Mouse (Mus musculus): ENCODE data around the gene Zswim3. TPM values are rescaled to one million over a fixed set of nuclear protein-coding genes. Genes with fewer than 3 reads are reported as not detected.
A peak's percentile ranks its signal among the peaks of the same experiment; 100 is the strongest.

The Zswim3 gene
- total and polyA plus RNA-seq, 3 experiments: 4.7 to 5.9 TPM; not detected in 1

- peaks cover 0 to 5% of the 10 kb centered on the region in 2 experiments; a peak in 1 of 4 replicates for H3K36me3 ChIP-seq (ENCODE audit: control insufficient read depth in 1 of 2, insufficient read depth in 2 of 2, low read length in 2 of 2)
- no peaks in the 10 kb centered on the region for H3K9me3 ChIP-seq (replicated peaks; ENCODE audit: insufficient read depth, low read length)
- TF ChIP-seq POLR2AphosphoS2 (IDR thresholded peaks at IDR 0.05; ENCODE audit: low read length) (no peak), RAD21 (IDR thresholded peaks at IDR 0.05; ENCODE audit: low read depth, low read length) (peak; percentile 53), JUND (IDR thresholded peaks at IDR 0.05; ENCODE audit: low read depth, low read length) (peak; percentile 44; the same call in 1 of the 2 replicates), HCFC1 (IDR thresholded peaks at IDR 0.05; ENCODE audit: low read depth, low read length) (peak; percentile 45; the same call in 1 of the 2 replicates), SIN3A (IDR thresholded peaks at IDR 0.05; ENCODE audit: low read length) (peak; percentile 68), MYC (IDR thresholded peaks at IDR 0.05; ENCODE audit: low read depth, low read length) (peak; percentile 51; the same call in 1 of the 2 replicates), CTCF (IDR thresholded peaks at IDR 0.05 in 2 of 3, conservative IDR thresholded peaks at IDR 0.05 in 1 of 3; ENCODE audit: control insufficient read depth in 1 of 3, insufficient read depth in 1 of 3, low read depth in 2 of 3, low read length in 3 of 3, poor library complexity in 1 of 3, severe bottlenecking in 1 of 3) (peak; percentile 45 to 71 (median 55)), ZMIZ1 (IDR thresholded peaks at IDR 0.05; ENCODE audit: low read depth, low read length) (no peak), POLR2AphosphoS5 (IDR thresholded peaks at IDR 0.05; ENCODE audit: borderline replicate concordance, low read depth, low read length) (no peak), MEF2A (IDR thresholded peaks at IDR 0.05; ENCODE audit: extremely low read depth, insufficient replicate concordance, low read depth, low read length, poor library complexity, severe bottlenecking) (no peak), ZNF384 (IDR thresholded peaks at IDR 0.05; ENCODE audit: low read depth, low read length) (no peak), ELF1 (IDR thresholded peaks at IDR 0.05; ENCODE audit: low read depth, low read length) (no peak), E2F4 (IDR thresholded peaks at IDR 0.05; ENCODE audit: borderline replicate concordance, low read depth, low read length) (no peak), MAFK (IDR thresholded peaks at IDR 0.05; ENCODE audit: borderline replicate concordance, low read depth, low read length) (no peak), CHD2 (IDR thresholded peaks at IDR 0.05; ENCODE audit: low read length) (no peak), UBTF (IDR thresholded peaks at IDR 0.05; ENCODE audit: borderline replicate concordance, insufficient read depth, low read depth, low read length) (no peak), GABPA (IDR thresholded peaks at IDR 0.05; ENCODE audit: low read depth, low read length) (no peak), BHLHE40 (IDR thresholded peaks at IDR 0.05; ENCODE audit: borderline replicate concordance, low read depth, low read length) (peak; percentile 21; the same call in 1 of the 2 replicates), MXI1 (IDR thresholded peaks at IDR 0.05; ENCODE audit: low read depth, low read length) (0 out of 2 replicates have a peak, but pooled peaks have one; percentile 31), USF2 (IDR thresholded peaks at IDR 0.05; ENCODE audit: borderline replicate concordance in 1 of 2, insufficient read depth in 1 of 2, low read depth in 1 of 2, low read length in 2 of 2) (no peak), TBP (IDR thresholded peaks at IDR 0.05; ENCODE audit: low read depth, low read length) (no peak), USF1 (IDR thresholded peaks at IDR 0.05; ENCODE audit: low read depth, low read length) (no peak), ETS1 (IDR thresholded peaks at IDR 0.05; ENCODE audit: low read depth, low read length) (0 out of 2 replicates have a peak, but pooled peaks have one; percentile 6), SMC3 (IDR thresholded peaks at IDR 0.05; ENCODE audit: low read depth, low read length) (peak; percentile 59), ZC3H11A (IDR thresholded peaks at IDR 0.05; ENCODE audit: low read depth, low read length) (peak; percentile 47; the same call in 1 of the 2 replicates), MAZ (IDR thresholded peaks at IDR 0.05; ENCODE audit: low read depth, low read length) (no peak), GATA1 (IDR thresholded peaks at IDR 0.05; ENCODE audit: low read depth, low read length) (no peak)
- H3K27me3 ChIP-seq (ENCODE audit: control insufficient read depth in 1 of 2, insufficient read depth in 2 of 2, low read length in 2 of 2): no peaks in the 10 kb centered on the region
- H3K4me1 ChIP-seq (ENCODE audit: control insufficient read depth in 1 of 2, insufficient read depth in 2 of 2, low read length in 2 of 2): peaks cover 3 to 9% of the 10 kb centered on the region in 2 experiments; a peak in 3 of 4 replicates
- no peak overlapping the region for H3K9ac ChIP-seq (ENCODE audit: control insufficient read depth, low read depth, low read length, poor library complexity, severe bottlenecking)
- no peaks in the 10 kb centered on the region; the same call in 1 of the 2 replicates for H3K79me2 ChIP-seq (ENCODE audit: control insufficient read depth, insufficient read depth, low read length, poor library complexity)
- DNase-seq (ENCODE audit: low read depth, low spot score): peak; percentile 82
- H3K27ac ChIP-seq (ENCODE audit: control insufficient read depth, low read depth, low read length): no peak overlapping the region
- no peak overlapping the region for H3K4me3 ChIP-seq (ENCODE audit: control insufficient read depth in 1 of 2, insufficient read depth in 1 of 2, low read depth in 2 of 2, low read length in 2 of 2)
These were observed 20.8 kb upstream of the Zswim3 start for GRCm38 (mm10) chr2:164783926-164784581.

Data from MEL (cell line).